Mouse (Mus musculus) heart, postnatal 0 days (tissue): ENCODE measurements at regions not wholly inside any gene's neighbourhood (a gene's known extent, or its start where the extent isn't known, plus 50 kb on each side); places are given as distances from the start of the nearest gene placed in this dataset.

Experiments
- CTCF ChIP-seq: IDR thresholded peaks from 2 replicates; pipeline ENCODE4 v1.5.1; 2016; ENCODE audit warnings: antibody characterized with exemption, control low read depth, low read depth
- EP300 ChIP-seq: IDR thresholded peaks from 2 replicates; pipeline ENCODE4 v1.6.1; 2016; ENCODE audit warnings: antibody characterized with exemption, low read depth

- TF ChIP-seq EP300 (no peak), CTCF (no peak)
Measured at GRCm38 (mm10) chr1:94700517-94700916, 612.9 kb upstream of the Fam174a start.
